Mouse (Mus musculus) heart, embryonic 16.5 days (tissue): Measurements from ENCODE around the gene Il21r. TPM values are rescaled to one million over a fixed set of nuclear protein-coding genes. Genes with fewer than 3 reads are reported as not detected.

Experiments used
- ATAC-seq: fragments of 200-750 bp; cut with Nextera tagmentation; replicated peaks from 2 replicates; pipeline ENCODE4 v1.8.0; 2017; ENCODE audit warnings: moderate number of reproducible peaks; ENCODE audit not compliant: insufficient read depth, low FRiP score; ENCODE audit errors: extremely low read depth
- H3K27ac ChIP-seq: fragments of 300-500 bp; sonication (generic); 2 replicates; pipeline ENCODE4 v1.5.1; 2014; ENCODE audit warnings: mild to moderate bottlenecking, low read length, control low read depth, moderate library complexity
- H3K27me3 ChIP-seq: fragments of 300-500 bp; sonication (generic); 2 replicates; pipeline ENCODE4 v1.6.1; 2014; ENCODE audit warnings: low read length, mixed read lengths; ENCODE audit not compliant: control insufficient read depth, insufficient read depth
- H3K36me3 ChIP-seq: fragments of 300-500 bp; sonication (generic); 2 replicates; pipeline ENCODE4 v1.6.1; 2014; ENCODE audit not compliant: control insufficient read depth, insufficient read depth
- H3K4me1 ChIP-seq: fragments of 300-500 bp; sonication (generic); 2 replicates; pipeline ENCODE4 v1.6.1; 2014; ENCODE audit warnings: low read length, mixed read lengths; ENCODE audit not compliant: control insufficient read depth, insufficient read depth
- H3K4me2 ChIP-seq: fragments of 300-500 bp; sonication (generic); 2 replicates; pipeline ENCODE4 v1.6.1; 2014; ENCODE audit warnings: low read depth, mild to moderate bottlenecking, control low read depth, low read length
- H3K4me3 ChIP-seq: fragments of 300-500 bp; sonication (generic); 2 replicates; pipeline ENCODE4 v1.5.1; 2014; ENCODE audit warnings: mild to moderate bottlenecking, control low read depth, low read length
- H3K9ac ChIP-seq: fragments of 300-500 bp; sonication (generic); 2 replicates; pipeline ENCODE4 v1.6.1; 2014; ENCODE audit warnings: low read length, control low read depth
- H3K9me3 ChIP-seq: fragments of 300-500 bp; sonication (generic); replicated peaks from 2 replicates; pipeline ENCODE4 v1.6.1; 2016; ENCODE audit warnings: low read length; ENCODE audit not compliant: control insufficient read depth
- WGBS: fragments of 180-500 bp; shearing (Covaris S2); extraction: QIAGEN DNeasy Blood & Tissue Kit; methylation state at CpG from one replicate; pipeline ENCODE4 v1.1.7; 2014; 5-methylcytosine and 5-hydroxymethylcytosine counted together
- polyA plus RNA-seq: library from polyadenylated mRNA; unstranded; fragments of >200 nt; fragmentation: Nextera tagmentation; extraction: Ambion mirVana; gene quantifications from 2 replicates; pipeline ENCODE4 v1.2.1, GENCODE M21; 2015

The Il21r gene
- 0.61 and 3.2 TPM in 2 replicates for polyA plus RNA-seq

GRCm38 (mm10) chr7:125603185-125603631 is at the start of gene Il21r:
TSS of gene Il21r (plus strand) at chr7:125603429.
- 48% methylated on average over 11 of the region's 11 CpGs for WGBS
- no peaks in the 10 kb centered on the region for H3K27me3 ChIP-seq
- H3K9ac ChIP-seq, result no peak within 1 kb of the TSS
- H3K27ac ChIP-seq, result no peak within 1 kb of the TSS
- no peaks in the 10 kb centered on the region for H3K36me3 ChIP-seq
- H3K4me3 ChIP-seq, result no peak within 1 kb of the TSS
- no peaks in the 10 kb centered on the region for H3K9me3 ChIP-seq
- no peak for ATAC-seq
- H3K4me1 ChIP-seq, result no peaks in the 10 kb centered on the region
- H3K4me2 ChIP-seq, result no peak within 1 kb of the TSS

DNA sequence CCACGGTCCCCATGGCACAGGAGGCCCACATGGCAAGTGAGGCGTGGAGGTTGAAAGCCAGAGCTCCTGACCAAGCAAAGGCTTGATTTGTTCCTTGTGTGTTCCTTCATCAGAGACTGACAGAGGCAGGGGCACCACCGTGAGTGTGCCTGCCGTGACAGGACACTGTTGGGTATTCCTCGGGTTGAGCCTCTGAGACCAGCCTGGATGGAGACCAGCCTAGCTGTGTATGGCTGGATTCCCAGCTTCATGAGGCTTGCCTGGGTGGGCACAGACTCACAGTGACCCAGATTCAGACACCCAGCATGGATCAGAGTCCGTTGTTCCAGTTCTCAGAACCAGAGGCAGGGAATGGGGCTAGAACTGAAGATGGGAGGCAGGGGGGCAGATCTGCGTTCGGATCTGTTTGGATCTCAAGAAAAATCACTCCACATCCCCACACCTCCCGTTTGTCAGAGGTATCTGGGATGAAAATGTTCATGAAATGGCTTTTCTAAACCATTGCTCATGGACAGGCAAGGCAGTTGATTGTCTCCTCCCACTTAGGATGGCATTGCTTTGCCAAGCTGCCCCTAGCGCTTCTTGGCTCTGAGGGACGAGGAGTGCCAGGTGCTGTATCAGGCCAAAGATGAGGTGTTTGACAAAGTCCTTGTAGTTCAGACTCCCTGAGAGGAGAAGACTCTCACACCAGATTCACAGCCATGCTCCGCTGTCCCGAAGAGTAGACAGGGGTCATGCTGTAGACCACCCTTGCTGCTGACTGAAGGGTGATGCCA is 49.4 kb upstream of the Il21r start:
- peaks cover 43% of the 10 kb centered on the region for H3K4me1 ChIP-seq
- peak overlapping the region; percentile 99; the same call in 1 of the 2 replicates for H3K4me2 ChIP-seq
- no peak overlapping the region; the same call in 1 of the 2 replicates for H3K9ac ChIP-seq
- H3K27me3 ChIP-seq, result no peaks in the 10 kb centered on the region
- 83% methylated on average over 13 of the region's 13 CpGs for WGBS
- H3K9me3 ChIP-seq, result no peaks in the 10 kb centered on the region
- 0 out of 2 replicates have a peak overlapping the region, but pooled peaks have one; percentile 78 for H3K4me3 ChIP-seq
- no peaks in the 10 kb centered on the region for H3K36me3 ChIP-seq
- H3K27ac ChIP-seq, result no peak overlapping the region
- ATAC-seq, result no peak

DNA sequence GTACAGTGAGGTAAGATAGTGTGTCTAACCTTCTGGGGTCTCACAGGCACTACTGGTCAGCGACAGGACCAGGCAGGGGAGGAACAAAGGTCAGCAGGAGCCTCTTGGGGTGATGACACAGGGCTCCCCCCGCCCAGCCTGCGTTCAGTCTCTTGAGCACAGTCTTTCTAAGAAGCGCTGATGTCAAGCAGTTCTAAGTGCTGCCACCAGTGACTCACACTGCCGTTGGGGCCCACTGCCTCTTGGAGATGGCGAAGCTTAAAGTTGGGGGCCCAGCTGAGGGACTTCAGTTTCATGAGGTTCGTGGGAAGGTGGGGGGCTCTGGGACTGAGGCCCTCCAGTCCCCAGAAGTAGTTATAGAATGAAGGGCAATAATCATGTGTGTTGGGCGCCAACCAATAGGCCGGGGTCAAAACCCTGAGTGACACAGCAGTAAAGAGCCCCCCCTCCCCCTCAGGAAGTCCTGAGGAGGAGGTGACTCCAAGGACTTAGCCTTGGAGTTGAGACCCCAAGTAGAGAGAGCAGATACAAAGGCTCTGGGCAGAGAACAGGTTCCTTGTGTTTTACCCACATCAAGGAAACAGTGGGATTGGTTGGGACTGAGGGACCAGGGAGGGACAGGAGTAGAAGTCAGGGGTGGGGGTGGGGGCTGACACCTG is 48.6 kb upstream of the Il21r start:
- no peak for ATAC-seq
- H3K27ac ChIP-seq, result no peak overlapping the region
- no peaks in the 10 kb centered on the region for H3K9me3 ChIP-seq
- no peak overlapping the region for H3K9ac ChIP-seq
- H3K4me2 ChIP-seq, result no peak overlapping the region
- H3K27me3 ChIP-seq, result no peaks in the 10 kb centered on the region
- 83% methylated on average over 9 of the region's 9 CpGs for WGBS
- no peak overlapping the region for H3K4me3 ChIP-seq
- H3K36me3 ChIP-seq, result no peaks in the 10 kb centered on the region
- peaks cover 47% of the 10 kb centered on the region for H3K4me1 ChIP-seq

GRCm38 (mm10) chr7:125555351-125555872 is 47.8 kb upstream of the Il21r start:
- WGBS, result 66% methylated on average over 7 of the region's 7 CpGs
- H3K9ac ChIP-seq, result no peak overlapping the region
- H3K9me3 ChIP-seq, result no peaks in the 10 kb centered on the region
- H3K27me3 ChIP-seq, result no peaks in the 10 kb centered on the region
- H3K4me1 ChIP-seq, result peaks cover 39% of the 10 kb centered on the region
- no peak overlapping the region for H3K4me2 ChIP-seq
- H3K36me3 ChIP-seq, result no peaks in the 10 kb centered on the region
- ATAC-seq, result no peak
- H3K27ac ChIP-seq, result no peak overlapping the region
- H3K4me3 ChIP-seq, result no peak overlapping the region

DNA sequence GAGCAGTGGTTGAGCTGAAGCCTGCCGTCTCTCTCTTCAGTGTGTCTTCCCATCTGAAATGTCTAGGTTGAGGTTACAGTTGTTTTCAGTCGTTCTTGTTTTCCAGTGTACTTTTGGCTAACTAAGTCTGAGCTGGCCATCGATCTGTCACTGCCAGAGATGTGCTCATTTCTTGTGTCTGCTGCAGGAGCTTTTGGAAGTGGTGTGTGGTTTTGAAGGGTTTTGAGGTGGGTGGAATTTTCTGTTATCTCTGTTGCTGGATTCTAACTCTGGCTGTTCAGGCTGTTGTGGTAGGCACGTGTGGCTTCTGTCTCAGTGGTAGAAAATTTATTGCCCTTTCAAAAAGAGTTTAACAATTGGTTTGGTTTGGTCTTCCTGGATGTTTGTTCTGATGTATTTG is 47.1 kb upstream of the Il21r start:
- Histone ChIP-seq H3K36me3 (no peaks in the 10 kb centered on the region), H3K27ac (no peak overlapping the region), H3K4me3 (no peak overlapping the region), H3K9me3 (no peaks in the 10 kb centered on the region), H3K4me2 (no peak overlapping the region), H3K9ac (no peak overlapping the region), H3K4me1 (peaks cover 32% of the 10 kb centered on the region), H3K27me3 (no peaks in the 10 kb centered on the region)
- no peak for ATAC-seq
- WGBS, result 54% methylated on average over 4 of the region's 4 CpGs

DNA sequence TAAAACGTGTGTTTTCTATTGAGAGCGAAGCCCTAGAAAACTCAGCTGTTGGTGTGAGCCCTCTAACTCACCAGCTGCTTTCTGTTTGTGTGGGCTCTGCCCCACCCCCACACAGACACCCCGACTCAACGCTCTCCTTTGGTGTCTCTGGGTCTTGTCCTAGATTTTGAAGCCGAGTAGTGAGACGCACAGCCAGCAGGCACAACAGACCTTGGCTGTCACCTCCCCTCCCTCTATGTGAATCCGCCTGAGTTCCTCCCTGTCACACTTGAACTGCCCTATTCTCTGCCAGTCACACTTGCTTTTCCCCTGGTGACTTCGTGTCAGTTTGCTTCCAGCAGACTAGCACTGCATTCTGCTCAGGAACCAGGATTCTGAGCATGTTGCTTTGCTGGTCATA is 46.4 kb upstream of the Il21r start:
- 61% methylated on average over 8 of the region's 8 CpGs for WGBS
- Histone ChIP-seq H3K4me1 (peaks cover 28% of the 10 kb centered on the region), H3K27ac (no peak overlapping the region), H3K4me3 (no peak overlapping the region), H3K4me2 (no peak overlapping the region), H3K9me3 (no peaks in the 10 kb centered on the region), H3K36me3 (no peaks in the 10 kb centered on the region), H3K27me3 (no peaks in the 10 kb centered on the region), H3K9ac (no peak overlapping the region)
- ATAC-seq, result no peak

- Histone ChIP-seq H3K9ac (no peak overlapping the region), H3K27me3 (no peaks in the 10 kb centered on the region), H3K4me1 (peaks cover 24% of the 10 kb centered on the region), H3K4me2 (no peak overlapping the region), H3K36me3 (no peaks in the 10 kb centered on the region), H3K9me3 (no peaks in the 10 kb centered on the region), H3K4me3 (no peak overlapping the region), H3K27ac (no peak overlapping the region)
- ATAC-seq, result no peak
- WGBS, result 72% methylated on average over 4 of the region's 4 CpGs
These were observed 44.8 kb upstream of the Il21r start for GRCm38 (mm10) chr7:125558401-125558945.

GRCm38 (mm10) chr7:125558997-125559396 is 44.2 kb upstream of the Il21r start:
- peaks cover 24% of the 10 kb centered on the region for H3K4me1 ChIP-seq
- no peaks in the 10 kb centered on the region for H3K27me3 ChIP-seq
- H3K9me3 ChIP-seq, result no peaks in the 10 kb centered on the region
- H3K36me3 ChIP-seq, result no peaks in the 10 kb centered on the region
- H3K9ac ChIP-seq, result no peak overlapping the region
- WGBS, result 53% methylated on average over 5 of the region's 5 CpGs
- no peak for ATAC-seq
- H3K4me3 ChIP-seq, result no peak overlapping the region
- H3K4me2 ChIP-seq, result no peak overlapping the region
- peak overlapping the region; percentile 3; the same call in 1 of the 2 replicates for H3K27ac ChIP-seq

GRCm38 (mm10) chr7:125559537-125559936 is 43.7 kb upstream of the Il21r start:
- Histone ChIP-seq H3K4me2 (no peak overlapping the region), H3K36me3 (no peaks in the 10 kb centered on the region), H3K9ac (no peak overlapping the region), H3K4me3 (no peak overlapping the region), H3K27me3 (no peaks in the 10 kb centered on the region), H3K27ac (peak overlapping the region; percentile 3; the same call in 1 of the 2 replicates), H3K4me1 (peaks cover 24% of the 10 kb centered on the region), H3K9me3 (no peaks in the 10 kb centered on the region)
- ATAC-seq, result no peak
- 71% methylated on average over 10 of the region's 10 CpGs for WGBS
